Mouse (Mus musculus): ENCODE results near the gene Hk2.
"Not testable (repeated sequence)": the region's sequence is repeated elsewhere in the genome, so short reads cannot be mapped to it uniquely, and the experiment has no call there.

DNA sequence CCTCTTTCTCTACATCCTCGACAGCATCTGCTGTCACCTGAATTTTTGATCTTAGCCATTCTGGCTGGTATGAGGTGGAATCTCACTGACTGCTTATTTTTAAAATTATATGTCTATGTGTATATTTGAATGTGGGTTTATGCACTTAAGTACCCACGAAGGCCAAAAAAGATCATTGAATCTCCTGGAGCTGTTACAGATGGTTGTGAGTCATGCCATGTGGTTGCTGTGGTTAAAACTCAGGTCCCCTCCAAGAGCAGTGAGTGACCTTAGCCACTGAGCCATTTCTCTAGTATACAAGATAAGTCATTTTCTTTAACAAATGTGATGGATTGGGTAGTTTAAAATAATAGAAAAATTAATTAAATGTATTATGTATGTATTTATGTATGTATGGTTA lies 95.0 kb downstream of the Hk2 start:
- TF ChIP-seq HCFC1 (IDR thresholded peaks at IDR 0.05; ENCODE audit: borderline replicate concordance, insufficient read depth, low read length); CHD2 (IDR thresholded peaks at IDR 0.05; ENCODE audit: low read depth, low read length); ZNF384 (IDR thresholded peaks at IDR 0.05; ENCODE audit: low read depth, low read length); MAFK (IDR thresholded peaks at IDR 0.05; ENCODE audit: insufficient read depth, low read depth, low read length); ZC3H11A (IDR thresholded peaks at IDR 0.05; ENCODE audit: borderline replicate concordance, low read depth, low read length): not testable (repeated sequence)

All from ES-E14 (cell line).